Mouse (Mus musculus): Measurements from ENCODE around the gene Alk. TPM values are rescaled to one million over a fixed set of nuclear protein-coding genes. Genes with fewer than 3 reads are reported as not detected.
A peak's percentile ranks its signal among the peaks of the same experiment; 100 is the strongest.

The Alk gene
- total and polyA plus RNA-seq, 3 experiments: not detected

- Histone ChIP-seq H3K36me3 (ENCODE audit: control insufficient read depth in 1 of 2, insufficient read depth in 2 of 2, low read length in 2 of 2) (no peaks in the 10 kb centered on the region), H3K79me2 (ENCODE audit: control insufficient read depth, insufficient read depth, low read length, poor library complexity) (no peaks in the 10 kb centered on the region), H3K9ac (ENCODE audit: control insufficient read depth, low read depth, low read length, poor library complexity, severe bottlenecking) (no peak overlapping the region), H3K4me1 (ENCODE audit: control insufficient read depth in 1 of 2, insufficient read depth in 2 of 2, low read length in 2 of 2) (peaks cover 3 to 7% of the 10 kb centered on the region in 2 experiments; a peak in 2 of 4 replicates), H3K27me3 (ENCODE audit: control insufficient read depth in 1 of 2, insufficient read depth in 2 of 2, low read length in 2 of 2) (no peaks in the 10 kb centered on the region; a peak in 1 of 4 replicates), H3K4me3 (ENCODE audit: control insufficient read depth in 1 of 2, insufficient read depth in 1 of 2, low read depth in 2 of 2, low read length in 2 of 2) (no peak overlapping the region), H3K9me3 (replicated peaks; ENCODE audit: insufficient read depth, low read length) (no peaks in the 10 kb centered on the region), H3K27ac (ENCODE audit: control insufficient read depth, low read depth, low read length) (no peak overlapping the region)
- DNase-seq (ENCODE audit: low read depth, low spot score): peak; percentile 50
- TF ChIP-seq ETS1 (IDR thresholded peaks at IDR 0.05; ENCODE audit: low read depth, low read length): peak; percentile 54; the same call in 1 of the 2 replicates
- TF ChIP-seq RCOR1 (IDR thresholded peaks at IDR 0.05; ENCODE audit: low read depth, low read length): peak; percentile 74
- peak; percentile 87 for TF ChIP-seq GATA1 (IDR thresholded peaks at IDR 0.05; ENCODE audit: low read depth, low read length)
- no peak for TF ChIP-seq JUND (IDR thresholded peaks at IDR 0.05; ENCODE audit: low read depth, low read length)
- TF ChIP-seq TCF12 (IDR thresholded peaks at IDR 0.05; ENCODE audit: low read depth, low read length): peak; percentile 89
- peak; percentile 31; the same call in 1 of the 2 replicates for TF ChIP-seq TAL1 (IDR thresholded peaks at IDR 0.05; ENCODE audit: low read length)
- TF ChIP-seq TBP (IDR thresholded peaks at IDR 0.05; ENCODE audit: low read depth, low read length): no peak
- peak; percentile 75 to 82 for TF ChIP-seq EP300 (IDR thresholded peaks at IDR 0.05; ENCODE audit: low read depth in 1 of 2, low read length in 2 of 2)
- peak; percentile 37; the same call in 1 of the 2 replicates for TF ChIP-seq BHLHE40 (IDR thresholded peaks at IDR 0.05; ENCODE audit: borderline replicate concordance, low read depth, low read length)
- TF ChIP-seq MAZ (IDR thresholded peaks at IDR 0.05; ENCODE audit: low read depth, low read length): 0 out of 2 replicates have a peak, but pooled peaks have one; percentile 24
- no peak for TF ChIP-seq MEF2A (IDR thresholded peaks at IDR 0.05; ENCODE audit: extremely low read depth, insufficient replicate concordance, low read depth, low read length, poor library complexity, severe bottlenecking)
Measured at GRCm38 (mm10) chr17:72640095-72640494, 35.7 kb upstream of the Alk start.

GRCm38 (mm10) chr17:72639400-72639799, 35.0 kb upstream of the Alk start:
- DNase-seq (ENCODE audit: low read depth, low spot score): no peak
- Histone ChIP-seq H3K79me2 (ENCODE audit: control insufficient read depth, insufficient read depth, low read length, poor library complexity) (no peaks in the 10 kb centered on the region), H3K36me3 (ENCODE audit: control insufficient read depth in 1 of 2, insufficient read depth in 2 of 2, low read length in 2 of 2) (no peaks in the 10 kb centered on the region), H3K4me3 (ENCODE audit: control insufficient read depth in 1 of 2, insufficient read depth in 1 of 2, low read depth in 2 of 2, low read length in 2 of 2) (no peak overlapping the region), H3K27me3 (ENCODE audit: control insufficient read depth in 1 of 2, insufficient read depth in 2 of 2, low read length in 2 of 2) (no peaks in the 10 kb centered on the region; a peak in 1 of 4 replicates), H3K9ac (ENCODE audit: control insufficient read depth, low read depth, low read length, poor library complexity, severe bottlenecking) (no peak overlapping the region), H3K9me3 (replicated peaks; ENCODE audit: insufficient read depth, low read length) (no peaks in the 10 kb centered on the region), H3K4me1 (ENCODE audit: control insufficient read depth in 1 of 2, insufficient read depth in 2 of 2, low read length in 2 of 2) (peaks cover 3 to 7% of the 10 kb centered on the region in 2 experiments; a peak in 2 of 4 replicates), H3K27ac (ENCODE audit: control insufficient read depth, low read depth, low read length) (no peak overlapping the region)
- TF ChIP-seq MAZ (IDR thresholded peaks at IDR 0.05; ENCODE audit: low read depth, low read length) (no peak), TBP (IDR thresholded peaks at IDR 0.05; ENCODE audit: low read depth, low read length) (no peak), MAX (IDR thresholded peaks at IDR 0.05; ENCODE audit: low read length) (no peak), RAD21 (IDR thresholded peaks at IDR 0.05; ENCODE audit: low read depth, low read length) (no peak), ZKSCAN1 (IDR thresholded peaks at IDR 0.05; ENCODE audit: low read depth, low read length) (no peak), MYB (IDR thresholded peaks at IDR 0.05; ENCODE audit: low read depth, low read length) (no peak), MYC (IDR thresholded peaks at IDR 0.05; ENCODE audit: low read depth, low read length) (no peak), MEF2A (IDR thresholded peaks at IDR 0.05; ENCODE audit: extremely low read depth, insufficient replicate concordance, low read depth, low read length, poor library complexity, severe bottlenecking) (no peak), RCOR1 (IDR thresholded peaks at IDR 0.05; ENCODE audit: low read depth, low read length) (no peak), NELFE (IDR thresholded peaks at IDR 0.05; ENCODE audit: low read depth, low read length) (no peak), CHD2 (IDR thresholded peaks at IDR 0.05; ENCODE audit: low read length) (no peak), POLR2AphosphoS2 (IDR thresholded peaks at IDR 0.05; ENCODE audit: low read length) (no peak), BHLHE40 (IDR thresholded peaks at IDR 0.05; ENCODE audit: borderline replicate concordance, low read depth, low read length) (no peak), ZNF384 (IDR thresholded peaks at IDR 0.05; ENCODE audit: low read depth, low read length) (no peak), USF1 (IDR thresholded peaks at IDR 0.05; ENCODE audit: low read depth, low read length) (no peak), UBTF (IDR thresholded peaks at IDR 0.05; ENCODE audit: borderline replicate concordance, insufficient read depth, low read depth, low read length) (no peak), GATA1 (IDR thresholded peaks at IDR 0.05; ENCODE audit: low read depth, low read length) (no peak), KAT2A (conservative IDR thresholded peaks at IDR 0.05; ENCODE audit: low read depth, low read length) (no peak)

Data from MEL (cell line).